Mouse (Mus musculus) megakaryocyte, embryonic 14.5 days (primary cell): ENCODE measurements around the gene Msi1.

ENCODE experiments used
- FLI1 ChIP-seq: IDR thresholded peaks from 2 replicates; pipeline ENCODE4 v1.6.1; 2012; ENCODE audit warnings: low read length, inconsistent platforms, mixed read lengths
- GATA1 ChIP-seq: IDR thresholded peaks from 3 replicates; pipeline ENCODE4 v1.6.1; 2012; ENCODE audit warnings: mixed read lengths, low read length, inconsistent platforms, borderline replicate concordance

DNA sequence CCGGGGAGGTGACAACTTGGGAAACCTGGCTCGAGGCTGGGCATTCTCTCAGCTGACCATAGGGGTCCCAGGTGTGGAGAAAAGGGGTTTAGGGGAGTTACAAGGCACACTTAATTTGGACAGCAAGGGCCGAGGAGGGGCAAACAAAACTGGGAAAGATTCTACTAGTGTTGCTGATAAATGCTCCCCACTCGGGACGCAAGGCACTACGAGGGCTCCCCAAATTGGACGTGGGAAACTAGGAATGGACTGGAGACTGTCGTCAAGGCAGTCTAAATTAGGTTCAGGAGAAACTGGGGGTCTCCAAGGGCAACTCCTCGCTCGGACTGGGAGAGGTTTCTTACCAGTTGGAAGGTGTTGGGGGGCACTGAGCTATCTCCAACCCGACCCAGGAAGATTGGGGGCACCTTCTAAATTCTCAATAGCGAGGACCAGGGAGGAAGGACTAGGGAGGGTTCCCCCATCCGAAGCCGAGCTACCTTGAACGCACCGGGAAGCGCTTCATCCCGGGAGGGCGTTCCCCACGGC is 504 bp upstream of the Msi1 start:
- TF ChIP-seq GATA1 (no peak), FLI1 (no peak)
